Mouse (Mus musculus) spleen, adult 2 months (tissue): ENCODE data around the gene Ttbk2.

ENCODE experiments used
- CTCF ChIP-seq: fragments of 200-500 bp; IDR thresholded peaks from 2 replicates; pipeline ENCODE4 v1.5.1; 2011; ENCODE audit warnings: mild to moderate bottlenecking, inconsistent platforms; ENCODE audit not compliant: insufficient read depth, insufficient read length, insufficient replicate concordance; ENCODE audit errors: extremely low read depth
- POLR2A ChIP-seq: fragments of 200-500 bp; IDR thresholded peaks from 2 replicates; pipeline ENCODE4 v1.6.1; 2011; ENCODE audit warnings: low read depth, low read length, inconsistent platforms

GRCm38 (mm10) chr2:120850424-120851082 lies at the start of gene Ttbk2:
- TF ChIP-seq CTCF (no peak), POLR2A (no peak)
